Mouse (Mus musculus) cerebellum, adult 9-11 months (tissue): ENCODE measurements around the gene Il21.

ENCODE experiments used
- DNase-seq: peaks from one replicate; pipeline ENCODE4 v3.0.0; 2022

Il21 gene

DNA sequence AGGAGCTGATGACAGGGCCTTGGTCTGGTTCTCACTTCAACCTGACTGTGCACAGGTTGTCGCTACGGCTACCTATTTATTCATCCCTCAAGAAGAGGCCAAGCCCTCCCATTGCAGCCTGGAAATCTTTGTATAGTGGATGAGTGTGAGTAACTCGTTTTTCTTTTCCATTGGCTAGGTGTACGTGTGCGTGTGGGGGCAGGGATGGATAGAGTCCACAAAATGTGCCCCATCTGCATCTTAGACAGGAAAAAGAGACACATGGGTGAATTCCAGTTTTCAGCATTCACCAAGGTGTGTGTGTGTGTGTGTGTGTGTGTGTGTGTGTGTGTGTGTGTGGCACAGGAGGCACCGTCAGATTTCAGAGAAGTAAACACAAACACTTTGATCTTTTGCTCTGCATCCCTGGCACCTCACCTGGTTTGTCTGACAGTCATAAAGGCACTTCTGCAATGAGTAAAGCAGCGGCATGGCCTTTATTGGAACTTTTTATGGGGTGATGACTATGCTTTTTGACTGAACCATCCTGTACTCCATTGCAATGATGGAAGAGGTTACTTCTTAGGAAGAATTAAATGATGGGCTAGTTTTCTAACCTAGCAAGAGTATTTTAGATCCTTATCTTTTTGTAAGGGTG is at the start of gene Il21:
Il21 (minus strand) TSS at position 51 of the 637 bp plus-strand sequence.
- no peak for DNase-seq

- no peak for DNase-seq
These were observed 48.4 kb upstream of the Il21 start for GRCm38 (mm10) chr3:37280871-37281270.

- DNase-seq: no peak
These were observed 47.8 kb upstream of the Il21 start for GRCm38 (mm10) chr3:37280221-37280620.

GRCm38 (mm10) chr3:37274661-37275060 is 42.2 kb upstream of the Il21 start:
- DNase-seq: no peak

GRCm38 (mm10) chr3:37273092-37273491 is 40.7 kb upstream of the Il21 start:
- no peak for DNase-seq

DNA sequence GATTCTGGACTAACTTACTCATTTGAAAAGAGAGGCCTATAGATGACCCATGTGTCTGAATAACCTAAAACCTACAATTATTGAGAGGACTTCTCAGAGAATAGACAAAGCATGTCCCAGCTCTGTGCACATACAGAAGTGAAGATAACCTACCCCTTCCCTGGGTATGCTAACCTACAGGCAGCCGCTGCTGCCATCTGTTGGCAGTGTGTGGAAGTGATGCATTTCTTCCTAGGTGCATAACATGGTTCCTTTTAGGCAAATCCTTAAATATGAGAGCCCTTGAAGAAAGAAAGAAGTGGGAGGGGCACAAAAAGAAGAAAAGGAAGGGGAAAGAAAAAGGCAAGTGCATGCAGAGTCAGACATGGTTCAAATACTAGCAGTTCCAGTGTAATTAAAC is 38.8 kb upstream of the Il21 start:
- no peak for DNase-seq

GRCm38 (mm10) chr3:37269926-37270325 is 37.5 kb upstream of the Il21 start:
- no peak for DNase-seq

- DNase-seq: no peak
These were observed 35.9 kb upstream of the Il21 start for GRCm38 (mm10) chr3:37268338-37268737.

DNA sequence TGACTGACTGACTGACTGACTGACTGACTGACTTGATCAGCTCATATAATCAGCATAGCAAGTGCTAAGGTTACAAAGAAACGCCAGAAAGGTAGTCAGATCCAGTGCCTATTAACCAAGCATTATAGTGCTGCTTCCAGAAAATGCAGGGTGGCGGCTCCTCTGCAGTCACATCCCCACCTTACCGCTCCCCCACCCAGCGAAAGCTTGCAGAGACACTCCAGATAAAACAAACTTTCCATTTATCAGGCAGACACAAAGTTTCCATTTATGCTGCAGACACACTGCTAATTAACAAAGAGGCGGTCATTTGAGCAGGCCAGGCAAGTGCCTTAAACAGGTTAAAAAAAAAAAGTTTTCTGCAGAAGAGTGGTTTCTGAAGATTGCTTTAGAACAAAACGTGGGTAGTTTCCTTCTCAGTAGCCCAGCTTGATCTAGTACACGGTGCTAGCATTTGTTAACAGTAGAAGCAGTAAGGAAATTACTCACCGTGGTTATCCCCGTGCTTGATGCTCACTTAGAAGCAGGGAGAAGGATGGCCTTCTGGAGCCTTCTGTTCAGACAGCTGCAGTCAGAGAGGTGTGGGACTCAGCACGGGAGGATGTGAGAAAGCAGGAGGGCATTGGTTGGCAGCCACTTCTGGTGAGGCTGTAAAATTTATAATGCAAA is 27.0 kb upstream of the Il21 start:
- no peak for DNase-seq

- DNase-seq: no peak
These were observed 25.3 kb upstream of the Il21 start for GRCm38 (mm10) chr3:37257776-37258175.

GRCm38 (mm10) chr3:37250967-37251366 is 18.5 kb upstream of the Il21 start:
- no peak for DNase-seq

GRCm38 (mm10) chr3:37235025-37235424 is 2.6 kb upstream of the Il21 start:
- no peak for DNase-seq

- no peak for DNase-seq
These were observed 1.3 kb downstream of the Il21 start for GRCm38 (mm10) chr3:37231153-37231552.

GRCm38 (mm10) chr3:37229082-37229829 is 3.2 kb downstream of the Il21 start:
- DNase-seq: no peak

DNA sequence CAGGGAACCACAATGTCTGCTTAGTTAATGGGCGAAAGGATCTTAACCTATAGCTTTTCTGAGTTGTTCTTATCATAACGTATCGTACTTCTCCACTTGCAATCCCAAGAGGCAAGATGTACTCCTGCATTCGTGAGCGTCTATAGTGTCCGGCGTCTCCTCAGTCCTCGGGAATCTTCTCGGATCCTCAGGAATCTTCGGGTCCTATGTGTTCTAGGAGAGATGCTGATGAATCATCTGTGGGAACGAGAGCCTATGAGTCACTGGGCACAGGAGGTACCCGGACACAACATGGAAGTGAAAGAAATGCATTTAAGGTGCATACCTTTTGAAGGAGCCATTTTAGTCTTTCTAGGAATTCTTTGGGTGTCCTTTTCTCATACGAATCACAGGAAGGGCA is 7.3 kb downstream of the Il21 start:
- no peak for DNase-seq

DNA sequence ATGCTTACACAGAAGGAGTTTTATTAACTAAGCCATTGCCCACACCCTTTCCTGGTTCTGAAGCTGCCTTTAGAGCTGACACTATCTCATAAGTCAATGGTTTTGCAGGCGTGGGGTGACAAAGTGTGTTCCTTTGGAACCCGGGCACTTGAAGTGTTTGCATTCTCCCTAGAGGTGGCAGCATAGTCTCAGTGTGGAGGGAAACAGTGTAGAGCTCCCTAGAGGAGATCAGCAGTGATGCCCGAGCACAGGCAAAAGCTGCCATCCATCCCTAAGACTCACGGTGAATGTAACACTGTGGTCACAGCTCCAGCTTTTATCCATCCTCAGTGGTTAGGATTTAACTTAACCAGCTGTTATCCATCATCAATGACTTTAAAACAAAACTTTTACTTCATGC is 13.4 kb downstream of the Il21 start:
- peak; percentile 10 for DNase-seq

DNA sequence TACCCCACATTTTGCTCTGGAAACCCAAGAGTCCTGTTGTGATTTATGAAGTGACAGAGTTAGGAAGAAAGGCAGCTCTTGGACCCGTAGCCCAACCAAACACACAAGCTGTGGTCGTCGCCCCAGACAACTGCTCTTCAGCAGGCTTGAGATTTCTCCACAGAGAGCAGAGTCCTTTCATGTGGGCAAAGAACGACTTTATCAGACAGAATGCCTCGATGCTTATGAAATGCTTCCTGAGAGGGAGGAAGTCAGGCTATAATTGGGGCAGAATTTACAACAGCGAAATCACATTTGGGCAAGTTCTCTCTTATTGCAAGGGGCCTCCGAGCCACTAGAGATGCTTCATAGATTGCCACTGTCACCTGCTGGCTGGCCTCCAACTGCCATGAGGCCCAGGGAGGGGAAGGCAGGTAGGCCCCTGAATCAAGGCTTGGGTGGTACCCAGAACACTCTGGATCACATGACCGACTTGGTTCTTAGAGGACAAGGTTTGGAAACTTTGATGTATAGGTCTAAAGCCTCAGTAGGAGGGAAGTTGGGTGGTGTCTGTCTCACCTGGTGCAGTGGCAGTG is 27.1 kb downstream of the Il21 start:
- DNase-seq: no peak

DNA sequence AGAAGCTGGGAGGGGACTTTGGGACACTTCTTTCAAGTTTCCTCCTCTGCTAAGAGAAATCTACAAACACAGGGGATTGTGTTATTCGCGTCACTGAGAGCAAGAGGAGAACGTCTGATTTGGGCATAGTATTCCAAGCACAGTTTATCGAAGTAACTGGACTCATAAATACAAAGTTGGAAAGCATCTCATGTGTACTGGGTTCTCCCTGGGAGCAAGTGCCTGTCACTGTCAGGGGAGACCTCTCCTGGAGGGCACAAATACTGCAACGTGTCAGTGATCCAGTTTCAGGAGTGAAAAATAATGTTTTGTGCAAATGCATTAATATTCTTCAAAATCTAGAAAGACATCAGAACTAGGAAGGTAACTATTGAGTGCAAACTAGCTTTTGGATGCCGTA is 27.9 kb downstream of the Il21 start:
- DNase-seq: peak; percentile 2

GRCm38 (mm10) chr3:37203984-37204428 is 28.4 kb downstream of the Il21 start:
- peak; percentile 51 for DNase-seq

DNA sequence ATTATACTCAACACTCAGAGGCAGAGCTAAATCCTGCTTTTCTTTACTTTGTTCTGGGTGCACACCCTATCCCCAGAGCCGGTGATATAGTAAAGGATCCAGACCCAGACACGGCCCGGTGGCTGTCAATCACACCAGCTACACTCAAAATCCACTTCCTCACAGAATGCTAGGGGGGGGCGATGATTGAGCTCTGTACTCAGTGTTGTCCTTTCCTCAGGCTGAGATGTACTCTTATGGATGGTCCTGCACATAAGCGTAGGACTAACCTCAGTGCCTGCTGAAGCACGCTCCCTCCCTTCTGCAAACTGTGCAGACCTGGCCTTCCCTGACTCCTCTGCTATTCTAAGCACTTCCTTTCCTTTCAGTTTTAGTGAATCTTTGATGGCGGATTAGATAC is 29.6 kb downstream of the Il21 start:
- no peak for DNase-seq

GRCm38 (mm10) chr3:37201122-37201916 is 31.1 kb downstream of the Il21 start:
- DNase-seq: no peak

DNA sequence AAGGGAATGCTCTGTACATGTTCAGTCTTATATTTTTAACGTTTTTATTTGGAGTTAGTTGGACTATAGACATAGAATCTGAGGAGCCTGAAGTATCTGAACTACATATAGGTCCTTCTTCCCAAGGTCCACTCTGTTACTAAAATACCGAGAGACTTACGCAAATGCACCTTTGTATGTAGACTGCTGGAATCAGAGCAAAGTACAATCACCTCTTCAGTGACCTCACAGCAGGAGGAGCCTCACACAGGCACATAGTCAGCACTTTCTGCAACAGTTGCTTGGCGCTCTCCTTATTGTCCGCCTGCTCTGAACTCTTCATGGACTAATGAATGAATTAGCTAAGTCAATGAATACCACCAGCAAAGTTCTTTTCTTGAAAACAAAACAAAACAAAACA is 34.1 kb downstream of the Il21 start:
- DNase-seq: no peak

DNA sequence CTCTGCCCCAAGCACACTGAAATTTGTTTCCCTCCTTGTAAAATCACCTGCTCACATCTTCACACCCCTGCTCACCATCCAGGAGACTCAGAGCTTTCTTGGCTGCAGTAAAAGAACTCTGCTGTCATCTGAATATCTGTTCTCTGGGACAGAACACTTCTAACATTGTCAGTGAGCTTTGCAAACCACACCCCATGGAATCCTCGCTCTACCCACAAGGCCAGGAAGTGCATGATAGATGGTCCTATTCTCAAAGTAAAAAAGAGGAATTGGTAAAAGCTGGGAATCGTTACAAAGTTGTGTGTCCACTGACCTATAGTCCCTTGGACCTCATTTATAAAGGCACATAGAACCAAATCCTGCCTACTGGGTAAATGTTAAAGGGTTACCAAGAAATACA is 40.5 kb downstream of the Il21 start:
- no peak for DNase-seq
